In genomic region chr10:18846474-18847264, GRCm38 (mm10) we compare ENCODE assay signal across 11 mouse cellular contexts. TPM values are rescaled to one million over a fixed set of nuclear protein-coding genes. Genes with fewer than 3 reads are reported as not detected.
DNase-seq lines count a peak whose midpoint lies in the region; ATAC-seq and TF ChIP-seq lines count a peak whose summit lies in the region.
"Had no signal": no experiment of that assay in that cellular context is flagged by ENCODE, and none has a peak within 500 bp of the region (broad histone marks: within the 10 kb centered on the region; RNA-seq: fewer than 3 reads in every experiment).

No protein-coding gene starts in this region.

- in situ Hi-C loops in Patski (cut with MboI; ENCODE audit: low pct_unique_long_range_greater_than_20kb): loop anchor here (10.0 kb wide), 1 partner anchor 522 kb away; no protein-coding TSS in a partner anchor

- peak overlapping the region; percentile 65 for H3K4me2 ChIP-seq in heart, embryonic 12.5 days
- H3K4me2 ChIP-seq in forebrain, embryonic 12.5 days: no peak overlapping the region

- CTCF ChIA-PET in Patski (lab: Charles Lee): interaction anchor here (1.2 to 1.9 kb wide), 5 partner anchors 10 to 57 kb away, joined by 3 to 7 read pairs (median 4); no protein-coding TSS in a partner anchor

- no peak overlapping the region for H3K27ac ChIP-seq in left cerebral cortex, adult 2 months
- H3K27ac ChIP-seq in heart, embryonic 12.5 days (ENCODE audit: poor library complexity, severe bottlenecking): peak overlapping the region; percentile 67
- H3K27ac ChIP-seq in forebrain, embryonic 12.5 days: no peak overlapping the region
- H3K27ac ChIP-seq: kidney, postnatal 0 days had no signal

- peaks cover 23% of the 10 kb centered on the region for H3K4me1 ChIP-seq in heart, embryonic 12.5 days (replicated peaks)
- peaks cover 7% of the 10 kb centered on the region; the same call in 1 of the 2 replicates for H3K4me1 ChIP-seq in forebrain, embryonic 12.5 days

- no peak overlapping the region for H3K4me3 ChIP-seq in left cerebral cortex, adult 2 months
- peak overlapping the region; percentile 65 for H3K4me3 ChIP-seq in heart, embryonic 12.5 days
- H3K4me3 ChIP-seq in forebrain, embryonic 12.5 days (replicated peaks): no peak overlapping the region

- DNase-seq in left cerebral cortex, adult 2 months (ENCODE audit: extremely low spot score in 1 of 2, low spot score in 2 of 2): no peak
- no peak for DNase-seq in left cerebral cortex, postnatal 36 days (ENCODE audit: low spot score in 2 of 2)
- DNase-seq in Patski (ENCODE audit: low read depth, low spot score): no peak
- DNase-seq in ovary, postnatal 10 days (ENCODE audit: low spot score): no peak
- DNase-seq in kidney, adult 11 months: no peak
- DNase-seq: right cerebral cortex, adult 18-20 months had no signal

- TF ChIP-seq CTCF in left cerebral cortex, adult 2 months (IDR thresholded peaks at IDR 0.05): peak; percentile 2; the same call in 1 of the 2 replicates
- peak; percentile 27 for TF ChIP-seq CTCF in Patski (IDR thresholded peaks at IDR 0.05)

- ATAC-seq in Patski: no peak
- no peak for ATAC-seq in heart, embryonic 12.5 days (ENCODE audit: insufficient number of reproducible peaks, low FRiP score)
- peak; percentile 63 for ATAC-seq in megakaryocyte, adult 5-6 weeks (ENCODE audit: poor library complexity, severe bottlenecking)
- no peak for ATAC-seq in forebrain, embryonic 12.5 days (ENCODE audit: low FRiP score)

- 0 out of 2 replicates have a peak overlapping the region, but pooled peaks have one; percentile 64 for H3K9ac ChIP-seq in heart, embryonic 12.5 days
- no peak overlapping the region for H3K9ac ChIP-seq in forebrain, embryonic 12.5 days
- H3K9ac ChIP-seq: lung, embryonic 14.5 days had no signal

- POLR2A ChIA-PET in Patski (lab: Charles Lee): no interaction called here

- no peaks in the 10 kb centered on the region for H3K9me3 ChIP-seq in heart, embryonic 12.5 days (replicated peaks)
- no peaks in the 10 kb centered on the region for H3K9me3 ChIP-seq in forebrain, embryonic 12.5 days

- no peaks in the 10 kb centered on the region for H3K27me3 ChIP-seq in Patski
- peaks cover 12% of the 10 kb centered on the region for H3K27me3 ChIP-seq in heart, embryonic 12.5 days (replicated peaks)
- H3K27me3 ChIP-seq in forebrain, embryonic 12.5 days: peaks cover 42% of the 10 kb centered on the region

- H3K36me3 ChIP-seq in heart, embryonic 12.5 days: no peaks in the 10 kb centered on the region
- H3K36me3 ChIP-seq in forebrain, embryonic 12.5 days (replicated peaks): no peaks in the 10 kb centered on the region

- WGBS in heart, embryonic 12.5 days: 68% methylated on average over 8 of the region's 8 CpGs
- 79% methylated on average over 8 of the region's 8 CpGs for WGBS in forebrain, embryonic 12.5 days

- intact Hi-C loops in left cerebral cortex, adult 2 months (cut with DNase I): loop anchor here (10.0 kb wide), 1 partner anchor 668 kb away; no protein-coding TSS in a partner anchor
- intact Hi-C loops in left cerebral cortex, postnatal 36 days (cut with DNase I): no loop called here

RNA-seq across cellular contexts. Expression of gene Perp, which starts 1.8 kb away (rescaled TPM):
- total RNA-seq in left cerebral cortex, adult 2 months (2021): 1 to 10 TPM; 3.5 to 5.5 TPM
- 1 to 10 TPM; 4.4 to 4.6 TPM for total RNA-seq in left cerebral cortex, postnatal 36 days (2021)
- 108 TPM for polyA plus RNA-seq in Patski (2021)
- polyA plus RNA-seq in heart, embryonic 12.5 days (2016; fragmentation: Nextera tagmentation; extraction: Ambion mirVana): 105 and 106 TPM in 2 replicates
- total RNA-seq in megakaryocyte, adult 5-6 weeks (2015): 2.8 and 3.1 TPM in 2 replicates
- total RNA-seq in megakaryocyte, adult 5-6 weeks (2017): 4.1 and 4.6 TPM in 2 replicates
- 4.7 and 6.5 TPM in 2 replicates for polyA plus RNA-seq in forebrain, embryonic 12.5 days (2016; fragmentation: Nextera tagmentation; extraction: Ambion mirVana)
